Comparison of ENCODE assay signal across 29 mouse cellular contexts in genomic region chr19:32840491-32840890, GRCm38 (mm10).
"Had no signal": no experiment of that assay in that cellular context is flagged by ENCODE, and none has a peak within 500 bp of the region (broad histone marks: within the 10 kb centered on the region; RNA-seq: fewer than 3 reads in every experiment).

No protein-coding gene starts in this region.

- H3K27me3 ChIP-seq: embryonic facial prominence, embryonic 12.5 days; embryonic facial prominence, embryonic 13.5 days; embryonic facial prominence, embryonic 15.5 days; forebrain, embryonic 12.5 days; forebrain, embryonic 13.5 days; forebrain, embryonic 15.5 days had no signal

- H3K9ac ChIP-seq: embryonic facial prominence, embryonic 12.5 days; embryonic facial prominence, embryonic 13.5 days; embryonic facial prominence, embryonic 15.5 days; forebrain, embryonic 12.5 days; forebrain, embryonic 13.5 days; forebrain, embryonic 15.5 days; forebrain, postnatal 0 days had no signal

- H3K4me1 ChIP-seq: embryonic facial prominence, embryonic 10.5 days; embryonic facial prominence, embryonic 12.5 days; embryonic facial prominence, embryonic 13.5 days; embryonic facial prominence, embryonic 15.5 days; forebrain, embryonic 10.5 days; forebrain, embryonic 12.5 days; forebrain, embryonic 13.5 days; forebrain, embryonic 15.5 days; heart, embryonic 10.5 days had no signal

- DNase-seq: cerebellum, adult 8-10 months; cerebellum, adult 9-10 months; cerebellum, adult 9-11 months; cerebellum, postnatal 10 days; cerebellum, postnatal 14 days; cerebellum, postnatal 25 days; cerebellum, postnatal 36 days; embryo, embryonic 11 days; forebrain, postnatal 0 days; gastrocnemius, adult 2 months; gastrocnemius, postnatal 10 days; gastrocnemius, postnatal 14 days; gastrocnemius, postnatal 25 days; gastrocnemius, postnatal 36 days; heart, adult 11 months; heart, adult 18-20 months; heart, adult 2 months had no signal

- ATAC-seq: forebrain, embryonic 13.5 days; forebrain, embryonic 14.5 days; forebrain, embryonic 15.5 days; forebrain, embryonic 16.5 days; forebrain, postnatal 0 days had no signal

- H3K36me3 ChIP-seq: embryonic facial prominence, embryonic 10.5 days; embryonic facial prominence, embryonic 12.5 days; embryonic facial prominence, embryonic 13.5 days; embryonic facial prominence, embryonic 15.5 days; forebrain, embryonic 10.5 days; forebrain, embryonic 12.5 days; forebrain, embryonic 15.5 days; heart, embryonic 10.5 days had no signal

- H3K4me2 ChIP-seq: embryonic facial prominence, embryonic 12.5 days; embryonic facial prominence, embryonic 13.5 days; embryonic facial prominence, embryonic 15.5 days; forebrain, embryonic 12.5 days; forebrain, embryonic 13.5 days; forebrain, embryonic 15.5 days had no signal

- H3K4me3 ChIP-seq: embryonic facial prominence, embryonic 10.5 days; embryonic facial prominence, embryonic 12.5 days; embryonic facial prominence, embryonic 13.5 days; embryonic facial prominence, embryonic 15.5 days; erythroblast, embryonic 14.5 days; forebrain, embryonic 10.5 days; forebrain, embryonic 12.5 days; forebrain, embryonic 13.5 days; forebrain, embryonic 15.5 days; gastrocnemius, adult 2 months; heart, adult 2 months; heart, embryonic 10.5 days had no signal

- H3K27ac ChIP-seq: embryonic facial prominence, embryonic 10.5 days; embryonic facial prominence, embryonic 12.5 days; embryonic facial prominence, embryonic 13.5 days; embryonic facial prominence, embryonic 15.5 days; forebrain, embryonic 10.5 days; forebrain, embryonic 12.5 days; forebrain, embryonic 13.5 days; forebrain, embryonic 15.5 days; gastrocnemius, adult 2 months; heart, adult 2 months; heart, embryonic 10.5 days had no signal

- H3K9me3 ChIP-seq: embryonic facial prominence, embryonic 10.5 days; embryonic facial prominence, embryonic 12.5 days; embryonic facial prominence, embryonic 13.5 days; forebrain, embryonic 10.5 days; forebrain, embryonic 15.5 days had no signal
